ENCODE assay signal across 10 mouse cellular contexts in the genomic region with DNA sequence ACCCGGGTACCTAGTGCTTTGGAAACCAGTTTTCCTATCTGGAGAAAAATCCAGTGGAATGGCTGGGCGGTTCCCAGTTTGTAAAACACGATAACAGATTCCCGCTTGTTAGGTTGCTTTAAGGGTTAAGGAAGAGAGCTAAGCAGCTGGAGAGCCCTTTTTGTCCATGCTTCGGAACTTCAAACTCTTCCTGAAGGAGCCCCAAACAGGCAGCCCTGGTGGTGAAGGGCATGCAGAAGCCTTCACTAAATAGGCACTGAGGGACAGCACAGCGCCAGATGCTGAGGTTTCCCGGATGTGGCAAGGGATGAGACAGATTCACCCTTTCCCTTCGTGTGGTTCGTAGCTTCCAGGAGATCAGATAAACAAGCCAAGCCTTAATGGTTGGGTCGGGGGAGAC. TPM values are rescaled to one million over a fixed set of nuclear protein-coding genes. Genes with fewer than 3 reads are reported as not detected.
A peak's percentile ranks its signal among the peaks of the same experiment; 100 is the strongest.
DNase-seq lines count a peak whose midpoint lies in the region; ATAC-seq and TF ChIP-seq lines count a peak whose summit lies in the region.
"Had no signal": no experiment of that assay in that cellular context is flagged by ENCODE, and none has a peak within 500 bp of the region (broad histone marks: within the 10 kb centered on the region; RNA-seq: fewer than 3 reads in every experiment).

No protein-coding gene starts in this region.

- no peaks in the 10 kb centered on the region for H3K9me3 ChIP-seq in heart, embryonic 14.5 days (ENCODE audit: control insufficient read depth, low read length)
- no peaks in the 10 kb centered on the region for H3K9me3 ChIP-seq in forebrain, postnatal 0 days (ENCODE audit: low read length)
- peaks cover 7% of the 10 kb centered on the region for H3K9me3 ChIP-seq in midbrain, embryonic 12.5 days
- H3K9me3 ChIP-seq: liver, embryonic 15.5 days had no signal

- peak overlapping the region; percentile 8 to 63 for H3K4me3 ChIP-seq in heart, embryonic 14.5 days (ENCODE audit: control insufficient read depth in 1 of 2, insufficient read depth in 1 of 2, low read depth in 1 of 2, low read length in 2 of 2)
- no peak overlapping the region; the same call in 1 of the 2 replicates for H3K4me3 ChIP-seq in forebrain, postnatal 0 days (ENCODE audit: low read depth, low read length)
- H3K4me3 ChIP-seq in midbrain, embryonic 12.5 days: peak overlapping the region; percentile 15
- H3K4me3 ChIP-seq: liver, embryonic 15.5 days had no signal

- peak overlapping the region; percentile 68 to 74 for H3K27ac ChIP-seq in heart, embryonic 14.5 days (replicated peaks in 1 of 2; ENCODE audit: control insufficient read depth in 1 of 2, insufficient read depth in 1 of 2, low read depth in 2 of 2, low read length in 2 of 2)
- H3K27ac ChIP-seq in forebrain, postnatal 0 days (ENCODE audit: low read depth, low read length): 0 out of 2 replicates have a peak overlapping the region, but pooled peaks have one; percentile 17
- H3K27ac ChIP-seq in midbrain, embryonic 12.5 days (replicated peaks): peak overlapping the region; percentile 54; the same call in 1 of the 2 replicates
- H3K27ac ChIP-seq: liver, embryonic 15.5 days had no signal

- H3K9ac ChIP-seq in heart, embryonic 14.5 days (ENCODE audit: low read length): peak overlapping the region; percentile 56
- no peak overlapping the region for H3K9ac ChIP-seq in forebrain, postnatal 0 days
- peak overlapping the region; percentile 29; the same call in 1 of the 2 replicates for H3K9ac ChIP-seq in midbrain, embryonic 12.5 days (replicated peaks)
- H3K9ac ChIP-seq: liver, embryonic 15.5 days had no signal

- peaks cover 7% of the 10 kb centered on the region for H3K27me3 ChIP-seq in heart, embryonic 14.5 days (ENCODE audit: control insufficient read depth, insufficient read depth, low read length)
- no peaks in the 10 kb centered on the region for H3K27me3 ChIP-seq in forebrain, postnatal 0 days (ENCODE audit: insufficient read depth, low read length)
- peaks cover 20% of the 10 kb centered on the region for H3K27me3 ChIP-seq in midbrain, embryonic 12.5 days

- no peak for DNase-seq in heart, adult 8-10 months (ENCODE audit: low spot score)
- DNase-seq in T-cell, adult 2 months (ENCODE audit: low spot score): peak; percentile 44
- no peak for DNase-seq in forebrain, postnatal 0 days
- DNase-seq in B cell, adult 2 months: no peak
- no peak for DNase-seq in cerebellum, adult 9-10 months
- DNase-seq in spleen, postnatal 4 days (ENCODE audit: low spot score in 2 of 2): no peak

- peaks cover 13 to 25% of the 10 kb centered on the region in 2 experiments for H3K4me1 ChIP-seq in heart, embryonic 14.5 days (ENCODE audit: control insufficient read depth in 2 of 2, insufficient read depth in 2 of 2, low read length in 2 of 2)
- H3K4me1 ChIP-seq in forebrain, postnatal 0 days (ENCODE audit: insufficient read depth): 0 out of 2 replicates have a peak, but pooled peaks cover 4% of the 10 kb centered on the region
- H3K4me1 ChIP-seq in midbrain, embryonic 12.5 days: peaks cover 29% of the 10 kb centered on the region

- peak overlapping the region; percentile 87 for H3K4me2 ChIP-seq in heart, embryonic 14.5 days (ENCODE audit: low read length)
- H3K4me2 ChIP-seq in forebrain, postnatal 0 days (ENCODE audit: low read depth): peak overlapping the region; percentile 88
- peak overlapping the region; percentile 91 for H3K4me2 ChIP-seq in midbrain, embryonic 12.5 days (replicated peaks)
- H3K4me2 ChIP-seq: liver, embryonic 15.5 days had no signal

- WGBS in heart, embryonic 14.5 days: 16% methylated on average over 10 of the region's 10 CpGs
- WGBS in forebrain, postnatal 0 days: 4% methylated on average over 10 of the region's 10 CpGs
- 7% methylated on average over 10 of the region's 10 CpGs for WGBS in midbrain, embryonic 12.5 days

- TF ChIP-seq CTCF in forebrain, postnatal 0 days (IDR thresholded peaks at IDR 0.05; ENCODE audit: low read depth): no peak

- no peaks in the 10 kb centered on the region for H3K36me3 ChIP-seq in heart, embryonic 14.5 days (ENCODE audit: control insufficient read depth, insufficient read depth, low read length)
- H3K36me3 ChIP-seq in forebrain, postnatal 0 days (ENCODE audit: insufficient read depth): no peaks in the 10 kb centered on the region
- H3K36me3 ChIP-seq in midbrain, embryonic 12.5 days: peaks cover 29% of the 10 kb centered on the region
- H3K36me3 ChIP-seq: liver, embryonic 15.5 days had no signal

- no peak for ATAC-seq in heart, embryonic 14.5 days (ENCODE audit: insufficient number of reproducible peaks, insufficient read depth, low FRiP score, low read depth)
- ATAC-seq in forebrain, postnatal 0 days: no peak
- ATAC-seq in midbrain, embryonic 12.5 days (ENCODE audit: low FRiP score, low read depth): no peak

RNA-seq across cellular contexts. Expression of a gene that starts 2.6 kb away (rescaled TPM):
- polyA plus RNA-seq in heart, embryonic 14.5 days (2014; fragmentation: Nextera tagmentation; extraction: Ambion mirVana): 128 and 162 TPM in 2 replicates
- total RNA-seq in heart, adult 8-10 months (2022): 10 to 100 TPM; 52.9 to 86.6 (median 70.1) TPM
- 38.2 and 60.3 TPM in 2 replicates for total RNA-seq in forebrain, postnatal 0 days (2014; rRNA removed)
- 47.1 and 50.9 TPM in 2 replicates for polyA plus RNA-seq in forebrain, postnatal 0 days (2015; fragmentation: Nextera tagmentation; extraction: Ambion mirVana)
- polyA plus RNA-seq in midbrain, embryonic 12.5 days (2016; fragmentation: Nextera tagmentation; extraction: Ambion mirVana): 118 and 156 TPM in 2 replicates
- total RNA-seq: MEL had no signal

Comparison
In these comparisons a context has a peak if more than half of its experiments do, and no peak if none do; other contexts are left out.
1. H3K27ac ChIP-seq: peak in every context shown above with its lines; median percentile 71 in heart, embryonic 14.5 days; 54 in midbrain, embryonic 12.5 days; 17 in forebrain, postnatal 0 days.